Mouse (Mus musculus): ENCODE data around the gene Wdr90.

DNA sequence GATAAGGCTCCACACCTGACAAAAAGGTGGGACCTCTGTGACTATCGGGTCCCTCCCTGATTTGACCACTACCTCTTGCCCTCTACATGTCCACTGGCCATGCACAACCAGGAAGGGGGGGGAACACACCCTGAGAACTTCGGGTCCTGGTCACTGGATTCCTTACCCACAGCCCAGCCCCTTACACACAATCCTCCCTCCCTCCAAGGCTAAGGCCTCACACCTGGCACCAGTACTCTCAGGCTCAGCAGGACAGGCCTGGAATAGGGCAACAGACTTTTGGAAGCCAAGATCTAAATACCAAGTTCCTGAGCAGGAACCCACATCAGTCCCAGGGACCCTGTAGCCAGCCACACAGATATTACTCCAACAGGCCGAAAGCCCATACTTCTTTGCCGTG, 22.4 kb downstream of the Wdr90 start:
- TF ChIP-seq CTCF (IDR thresholded peaks at IDR 0.05; ENCODE audit: insufficient read depth, low read depth, low read length), result no peak
- TF ChIP-seq POLR2A (IDR thresholded peaks at IDR 0.05; ENCODE audit: insufficient read depth, low read depth, low read length), result no peak

Data from olfactory bulb, adult 2 months (tissue).